Mouse (Mus musculus): Measurements from ENCODE around the gene Aoc3. TPM values are rescaled to one million over a fixed set of nuclear protein-coding genes. Genes with fewer than 3 reads are reported as not detected.

Gene Aoc3
- total and polyA plus RNA-seq, 2 experiments from 2014 or later: 0.16 to 0.47 TPM

GRCm38 (mm10) chr11:101300881-101301280, 29.5 kb upstream of the Aoc3 start:
- WGBS: 70% methylated on average over 7 of the region's 7 CpGs
- peak; percentile 30; the same call in 1 of the 2 replicates for TF ChIP-seq CTCF (IDR thresholded peaks at IDR 0.05; ENCODE audit: low read depth)
- H3K27ac ChIP-seq: no peak overlapping the region
- no peaks in the 10 kb centered on the region for H3K9me3 ChIP-seq (ENCODE audit: low read length)
- peaks cover 10% of the 10 kb centered on the region for H3K4me1 ChIP-seq (ENCODE audit: insufficient read depth, low read length)
- peak overlapping the region; percentile 86 for H3K9ac ChIP-seq (replicated peaks; ENCODE audit: low read length)
- peak overlapping the region; percentile 93 for H3K4me3 ChIP-seq (ENCODE audit: low read length)
- no peaks in the 10 kb centered on the region for H3K27me3 ChIP-seq (ENCODE audit: insufficient read depth, low read length)
- ATAC-seq (no peak), DNase-seq (ENCODE audit: low spot score) (no peak)
- peaks cover 15% of the 10 kb centered on the region; the same call in 1 of the 2 replicates for H3K36me3 ChIP-seq (ENCODE audit: insufficient read depth, low read length)
- H3K4me2 ChIP-seq (ENCODE audit: low read depth, low read length): peak overlapping the region; percentile 99

- H3K9me3 ChIP-seq (ENCODE audit: low read length): no peaks in the 10 kb centered on the region
- peak overlapping the region; percentile 78 for H3K27ac ChIP-seq
- no peaks in the 10 kb centered on the region for H3K27me3 ChIP-seq (ENCODE audit: insufficient read depth, low read length)
- H3K4me1 ChIP-seq (ENCODE audit: insufficient read depth, low read length): peaks cover 10% of the 10 kb centered on the region
- H3K36me3 ChIP-seq (ENCODE audit: insufficient read depth, low read length): peaks cover 10% of the 10 kb centered on the region; the same call in 1 of the 2 replicates
- no peak for TF ChIP-seq CTCF (IDR thresholded peaks at IDR 0.05; ENCODE audit: low read depth)
- no peak for DNase-seq (ENCODE audit: low spot score)
- H3K4me2 ChIP-seq (ENCODE audit: low read depth, low read length): peak overlapping the region; percentile 99
- H3K9ac ChIP-seq (replicated peaks; ENCODE audit: low read length): peak overlapping the region; percentile 86
- WGBS: 15% methylated on average over 26 of the region's 26 CpGs
- H3K4me3 ChIP-seq (ENCODE audit: low read length): peak overlapping the region; percentile 93
- no peak for ATAC-seq
These were observed 29.0 kb upstream of the Aoc3 start for GRCm38 (mm10) chr11:101301299-101302003.

DNA sequence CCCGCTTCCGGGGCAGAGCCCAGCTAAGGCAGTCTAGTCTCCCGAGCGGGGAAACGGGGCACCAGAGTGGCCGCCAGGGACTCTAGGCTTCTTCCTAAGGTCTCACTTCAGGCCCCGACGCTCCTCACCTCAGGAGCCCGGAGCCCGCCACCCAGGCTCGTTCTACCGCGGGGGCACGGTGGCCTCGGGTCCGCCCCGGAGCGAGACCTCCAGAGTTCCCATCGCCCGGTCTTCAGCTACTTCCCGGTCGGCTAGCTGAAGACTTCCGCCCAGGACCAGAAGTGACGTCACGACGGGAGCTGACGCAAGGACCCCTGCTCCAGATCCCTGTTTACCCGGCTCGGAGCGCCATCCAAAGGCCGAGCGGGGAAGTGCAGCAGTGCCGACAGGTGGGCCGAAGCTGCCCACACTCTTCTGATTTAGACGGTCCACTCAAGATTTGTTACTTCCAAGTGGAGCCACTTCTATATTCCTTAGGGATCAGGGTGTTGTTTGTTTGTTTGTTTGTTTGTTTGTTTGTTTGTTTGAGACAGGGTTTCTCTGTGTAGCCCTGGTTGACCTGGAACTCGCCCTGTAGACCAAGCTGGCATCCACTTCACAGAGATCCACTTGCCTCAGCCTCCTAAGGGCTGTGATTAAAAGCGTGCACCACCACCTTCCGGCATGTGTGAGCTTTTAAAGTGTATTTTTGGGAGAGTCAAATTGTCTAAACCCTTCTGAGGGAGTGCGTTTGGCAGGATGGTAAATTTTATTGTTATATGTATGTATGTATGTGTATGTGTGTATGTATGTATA, 28.2 kb upstream of the Aoc3 start, which contains the start of gene Becn1:
Gene Becn1 (minus strand): TSS at position 283 of the 795 bp plus-strand sequence.
- Histone ChIP-seq H3K9ac (replicated peaks; ENCODE audit: low read length) (peak within 1 kb of the TSS; percentile 86), H3K4me1 (ENCODE audit: insufficient read depth, low read length) (peaks cover 10% of the 10 kb centered on the region), H3K4me2 (ENCODE audit: low read depth, low read length) (peak within 1 kb of the TSS; percentile 99), H3K9me3 (ENCODE audit: low read length) (no peaks in the 10 kb centered on the region), H3K4me3 (ENCODE audit: low read length) (peak within 1 kb of the TSS; percentile 93), H3K36me3 (ENCODE audit: insufficient read depth, low read length) (peaks cover 10% of the 10 kb centered on the region; the same call in 1 of the 2 replicates), H3K27me3 (ENCODE audit: insufficient read depth, low read length) (no peaks in the 10 kb centered on the region), H3K27ac (peak within 1 kb of the TSS; percentile 78)
- 6% methylated on average over 39 of the region's 39 CpGs for WGBS
- DNase-seq (ENCODE audit: low spot score) (peak; percentile 98), ATAC-seq (peak; percentile 98)
- TF ChIP-seq CTCF (IDR thresholded peaks at IDR 0.05; ENCODE audit: low read depth): peak; percentile 98

DNA sequence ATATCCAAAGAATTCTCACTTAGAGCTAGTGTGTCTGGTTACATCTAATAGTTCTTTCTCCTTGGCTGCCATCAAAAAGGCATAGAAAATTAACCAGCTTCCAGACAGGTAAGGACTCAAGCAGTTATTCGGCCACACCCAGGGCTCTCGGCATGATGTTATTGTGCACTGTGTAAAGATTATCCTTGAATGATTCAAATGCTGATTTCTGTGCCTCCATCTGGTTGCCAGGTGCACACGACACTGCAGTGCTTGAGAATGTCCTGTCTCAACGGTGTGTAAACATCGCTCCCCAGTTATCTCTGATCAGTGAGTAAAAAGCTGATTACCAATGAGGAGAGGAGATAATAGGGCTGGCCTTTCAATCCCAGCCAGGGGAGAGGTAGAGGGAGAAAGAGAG, 22.7 kb upstream of the Aoc3 start:
- Histone ChIP-seq H3K4me2 (ENCODE audit: low read depth, low read length) (no peak overlapping the region), H3K9ac (replicated peaks; ENCODE audit: low read length) (no peak overlapping the region), H3K27ac (no peak overlapping the region), H3K4me3 (ENCODE audit: low read length) (no peak overlapping the region), H3K9me3 (ENCODE audit: low read length) (no peaks in the 10 kb centered on the region), H3K27me3 (ENCODE audit: insufficient read depth, low read length) (no peaks in the 10 kb centered on the region), H3K36me3 (ENCODE audit: insufficient read depth, low read length) (no peaks in the 10 kb centered on the region), H3K4me1 (ENCODE audit: insufficient read depth, low read length) (no peaks in the 10 kb centered on the region)
- TF ChIP-seq CTCF (IDR thresholded peaks at IDR 0.05; ENCODE audit: low read depth): no peak
- WGBS: 45% methylated on average over 5 of the region's 5 CpGs
- ATAC-seq (no peak), DNase-seq (ENCODE audit: low spot score) (no peak)

- no peak for TF ChIP-seq CTCF (IDR thresholded peaks at IDR 0.05; ENCODE audit: low read depth)
- ATAC-seq: no peak
These were observed 19.3 kb upstream of the Aoc3 start for GRCm38 (mm10) chr11:101311083-101311482.

DNA sequence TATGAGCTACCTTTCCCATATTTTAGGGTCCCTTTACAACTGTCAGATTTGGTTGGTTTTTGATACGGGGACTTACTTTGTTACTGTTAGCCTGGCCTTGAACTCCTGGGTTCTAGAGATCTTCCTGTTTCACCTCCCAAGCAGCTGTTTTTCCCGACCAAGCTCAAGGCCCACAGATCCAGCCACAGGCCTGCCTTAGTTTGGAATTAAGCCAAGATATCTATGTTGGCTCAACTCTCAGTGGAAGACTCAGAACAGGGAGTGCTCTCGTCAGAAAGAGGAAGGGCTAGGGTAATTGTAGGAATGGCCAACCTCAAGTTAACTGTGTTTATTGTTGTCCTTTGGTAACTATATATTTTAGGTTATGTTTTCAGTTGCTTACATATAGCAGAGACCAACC, 18.3 kb upstream of the Aoc3 start:
- WGBS: 74% methylated on average over 3 of the region's 3 CpGs

More at GRCm38 (mm10) chr11:101311083-101311482, 19.3 kb upstream of the Aoc3 start:
- Histone ChIP-seq H3K4me1 (ENCODE audit: insufficient read depth, low read length) (no peaks in the 10 kb centered on the region), H3K4me2 (ENCODE audit: low read depth, low read length) (no peak overlapping the region), H3K9me3 (ENCODE audit: low read length) (no peaks in the 10 kb centered on the region), H3K27ac (no peak overlapping the region), H3K4me3 (ENCODE audit: low read length) (no peak overlapping the region), H3K9ac (replicated peaks; ENCODE audit: low read length) (no peak overlapping the region), H3K36me3 (ENCODE audit: insufficient read depth, low read length) (no peaks in the 10 kb centered on the region), H3K27me3 (ENCODE audit: insufficient read depth, low read length) (no peaks in the 10 kb centered on the region)
- no peak for DNase-seq (ENCODE audit: low spot score)
- 86% methylated on average over 3 of the region's 3 CpGs for WGBS

More for the DNA sequence above, 18.3 kb upstream of the Aoc3 start:
- no peak overlapping the region for H3K9ac ChIP-seq (replicated peaks; ENCODE audit: low read length)
- no peaks in the 10 kb centered on the region for H3K9me3 ChIP-seq (ENCODE audit: low read length)
- no peaks in the 10 kb centered on the region for H3K27me3 ChIP-seq (ENCODE audit: insufficient read depth, low read length)
- no peak overlapping the region for H3K4me2 ChIP-seq (ENCODE audit: low read depth, low read length)
- H3K4me3 ChIP-seq (ENCODE audit: low read length): no peak overlapping the region
- TF ChIP-seq CTCF (IDR thresholded peaks at IDR 0.05; ENCODE audit: low read depth): no peak
- no peaks in the 10 kb centered on the region for H3K36me3 ChIP-seq (ENCODE audit: insufficient read depth, low read length)
- no peak for ATAC-seq
- DNase-seq (ENCODE audit: low spot score): no peak
- H3K4me1 ChIP-seq (ENCODE audit: insufficient read depth, low read length): peaks cover 6% of the 10 kb centered on the region; the same call in 1 of the 2 replicates
- no peak overlapping the region for H3K27ac ChIP-seq

Measured in hindbrain, postnatal 0 days (tissue).